Mouse (Mus musculus) ovary, postnatal 36 days (tissue): Measurements from ENCODE around the gene 5530401A14Rik.

ENCODE experiments used
- DNase-seq: peaks from one replicate; pipeline ENCODE4 v3.0.0; 2022; ENCODE audit warnings: low spot score, mixed read lengths

The 5530401A14Rik gene

GRCm38 (mm10) chr11:81937516-81937915 is 77.0 kb downstream of the 5530401A14Rik start:
- DNase-seq: no peak

GRCm38 (mm10) chr11:81940988-81941387 is 80.5 kb downstream of the 5530401A14Rik start:
- no peak for DNase-seq

- no peak for DNase-seq
These were observed 81.7 kb downstream of the 5530401A14Rik start for GRCm38 (mm10) chr11:81942167-81942566.
